Mouse (Mus musculus) bone marrow, adult 2 months (tissue): Measurements from ENCODE around the gene Dzip1l.

Experiments used
- CTCF ChIP-seq: fragments of 200-500 bp; IDR thresholded peaks from 2 replicates; pipeline ENCODE4 v1.5.1; 2011; ENCODE audit warnings: low read length, control low read depth; ENCODE audit not compliant: control insufficient read depth, insufficient read depth
- POLR2A ChIP-seq: fragments of 200-500 bp; IDR thresholded peaks from 2 replicates; pipeline ENCODE4 v1.6.1; 2011; ENCODE audit warnings: low read depth, mild to moderate bottlenecking, control low read depth, low read length, borderline replicate concordance; ENCODE audit not compliant: control insufficient read depth

DNA sequence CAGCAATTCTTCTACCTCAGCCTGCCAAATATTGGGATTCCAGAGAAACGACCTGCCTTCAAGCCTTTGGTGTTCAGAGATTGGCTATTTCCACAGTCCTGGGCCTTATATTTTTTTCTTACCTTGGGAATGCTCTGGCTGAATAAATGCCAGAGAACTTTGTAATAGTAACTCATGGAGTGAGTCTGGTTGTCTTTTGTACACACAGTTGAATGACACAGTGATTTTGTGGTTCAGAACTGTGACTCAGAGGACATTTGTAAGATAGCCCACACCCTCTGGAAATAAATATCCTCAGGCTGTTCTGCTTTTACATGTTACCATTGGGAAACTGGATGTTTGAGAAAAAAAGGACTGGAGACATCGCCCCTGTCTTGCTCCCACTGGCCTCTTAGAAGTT, 71.9 kb downstream of the Dzip1l start:
- TF ChIP-seq POLR2A (no peak), CTCF (no peak)
